Comparison of ENCODE assay signal across 7 mouse cellular contexts in genomic region chr10:125967436-125968160, GRCm38 (mm10). TPM values are rescaled to one million over a fixed set of nuclear protein-coding genes. Genes with fewer than 3 reads are reported as not detected.
DNase-seq lines count a peak whose midpoint lies in the region; ATAC-seq and TF ChIP-seq lines count a peak whose summit lies in the region.

No protein-coding gene starts in this region.

- H3K27ac ChIP-seq in lung, embryonic 15.5 days: peak overlapping the region; percentile 86
- H3K27ac ChIP-seq in forebrain, embryonic 15.5 days (replicated peaks): no peak overlapping the region
- H3K27ac ChIP-seq in liver, embryonic 14.5 days: no peak overlapping the region

- 9% methylated on average over 14 of the region's 14 CpGs for WGBS in lung, embryonic 15.5 days
- WGBS in forebrain, embryonic 15.5 days: 5% methylated on average over 14 of the region's 14 CpGs
- 20% methylated on average over 14 of the region's 14 CpGs for WGBS in liver, embryonic 14.5 days (ENCODE audit: insufficient replicate concordance)

- peak overlapping the region; percentile 84 for H3K9ac ChIP-seq in lung, embryonic 15.5 days
- 0 out of 2 replicates have a peak overlapping the region, but pooled peaks have one; percentile 64 for H3K9ac ChIP-seq in forebrain, embryonic 15.5 days (replicated peaks)
- H3K9ac ChIP-seq in liver, embryonic 14.5 days (replicated peaks): no peak overlapping the region

- no peak for DNase-seq in lung, postnatal 14 days
- DNase-seq in liver, embryonic 14.5 days (ENCODE audit: low read depth in 3 of 3, low spot score in 3 of 3): no peak
- DNase-seq in adrenal gland, postnatal 4 days (ENCODE audit: low spot score in 2 of 2): no peak
- no peak for DNase-seq in thymus, postnatal 25 days
- DNase-seq in cerebellum, postnatal 4 days (ENCODE audit: low spot score in 2 of 2): no peak

- H3K9me3 ChIP-seq in lung, embryonic 15.5 days: no peaks in the 10 kb centered on the region
- H3K9me3 ChIP-seq in forebrain, embryonic 15.5 days: no peaks in the 10 kb centered on the region
- H3K9me3 ChIP-seq in liver, embryonic 14.5 days (ENCODE audit: control insufficient read depth, low read length): no peaks in the 10 kb centered on the region

- TF ChIP-seq CTCF in liver, embryonic 14.5 days (IDR thresholded peaks at IDR 0.05; ENCODE audit: low read depth): no peak

- TF ChIP-seq EP300 in liver, embryonic 14.5 days (IDR thresholded peaks at IDR 0.05; ENCODE audit: low read depth): no peak

- peak overlapping the region; percentile 73 for H3K4me2 ChIP-seq in lung, embryonic 15.5 days
- peak overlapping the region; percentile 100 for H3K4me2 ChIP-seq in forebrain, embryonic 15.5 days (replicated peaks)
- peak overlapping the region; percentile 61 for H3K4me2 ChIP-seq in liver, embryonic 14.5 days (ENCODE audit: low read depth)

- H3K4me1 ChIP-seq in lung, embryonic 15.5 days: peaks cover 31% of the 10 kb centered on the region
- H3K4me1 ChIP-seq in forebrain, embryonic 15.5 days: peaks cover 32% of the 10 kb centered on the region
- H3K4me1 ChIP-seq in liver, embryonic 14.5 days (replicated peaks; ENCODE audit: control insufficient read depth in 2 of 2, insufficient read depth in 2 of 2, low read length in 1 of 2): no peaks in the 10 kb centered on the region

- H3K27me3 ChIP-seq in lung, embryonic 15.5 days: no peaks in the 10 kb centered on the region
- H3K27me3 ChIP-seq in forebrain, embryonic 15.5 days: peaks cover 22% of the 10 kb centered on the region
- H3K27me3 ChIP-seq in liver, embryonic 14.5 days (ENCODE audit: control insufficient read depth, insufficient read depth, low read length): peaks cover 20% of the 10 kb centered on the region

- no peak for ATAC-seq in lung, embryonic 15.5 days (ENCODE audit: borderline replicate concordance, extremely low read depth, low FRiP score, low TSS enrichment)
- ATAC-seq in forebrain, embryonic 15.5 days (replicated peaks): no peak
- ATAC-seq in liver, embryonic 14.5 days (ENCODE audit: insufficient read depth): no peak

- peaks cover under 1% of the 10 kb centered on the region; the same call in 1 of the 2 replicates for H3K36me3 ChIP-seq in lung, embryonic 15.5 days
- no peaks in the 10 kb centered on the region for H3K36me3 ChIP-seq in forebrain, embryonic 15.5 days
- H3K36me3 ChIP-seq in liver, embryonic 14.5 days (replicated peaks; ENCODE audit: control insufficient read depth, insufficient read depth, low read depth): no peaks in the 10 kb centered on the region

- H3K4me3 ChIP-seq in lung, embryonic 15.5 days: peak overlapping the region; percentile 77
- peak overlapping the region; percentile 84 for H3K4me3 ChIP-seq in forebrain, embryonic 15.5 days
- H3K4me3 ChIP-seq in liver, embryonic 14.5 days (ENCODE audit: insufficient read depth in 1 of 2, low read depth in 2 of 2, low read length in 2 of 2): peak overlapping the region in 1 of 2 experiments; percentile 57; a peak in 2 of 4 replicates

RNA-seq across cellular contexts. Expression of gene Lrig3, which starts 1.6 kb away (rescaled TPM):
- 9.2 and 10.4 TPM in 2 replicates for polyA plus RNA-seq in lung, embryonic 15.5 days (2015; fragmentation: Nextera tagmentation; extraction: Ambion mirVana)
- 1.9 and 2.0 TPM in 2 replicates for polyA plus RNA-seq in forebrain, embryonic 15.5 days (2015; fragmentation: Nextera tagmentation; extraction: Ambion mirVana)
- polyA plus RNA-seq in liver, embryonic 14.5 days (2012; rRNA removed): 0.96 and 1.1 TPM in 2 replicates
- polyA plus RNA-seq in liver, embryonic 14.5 days (2014; fragmentation: Nextera tagmentation; extraction: Ambion mirVana): 0.71 and 1.00 TPM in 2 replicates
- 10 to 100 TPM in 1 of 2 experiments, 1 to 10 TPM in 1; 9.2 to 12.9 TPM for total RNA-seq in adrenal gland, postnatal 4 days (2021)
